Mouse (Mus musculus) embryonic facial prominence, embryonic 11.5 days (tissue): ENCODE measurements around the gene Ankmy1. TPM values are rescaled to one million over a fixed set of nuclear protein-coding genes. Genes with fewer than 3 reads are reported as not detected.

ENCODE experiments used
- ATAC-seq: fragments of 200-750 bp; cut with Nextera tagmentation; replicated peaks from 2 replicates; pipeline ENCODE4 v1.8.0; 2017; ENCODE audit warnings: low read depth; ENCODE audit not compliant: insufficient number of reproducible peaks, low FRiP score, low TSS enrichment
- DNase-seq: peaks from one replicate; pipeline ENCODE4 v3.0.0-alpha.2; 2015; ENCODE audit warnings: low spot score
- H3K27ac ChIP-seq: fragments of 300-500 bp; sonication (generic); replicated peaks from 2 replicates; pipeline ENCODE4 v1.5.1; 2014; ENCODE audit warnings: mild to moderate bottlenecking, low read depth, low read length, control low read depth
- H3K27me3 ChIP-seq: fragments of 300-500 bp; sonication (generic); 2 replicates; pipeline ENCODE4 v1.6.1; 2014; ENCODE audit warnings: mild to moderate bottlenecking, low read length, moderate library complexity, mixed read lengths; ENCODE audit not compliant: control insufficient read depth, insufficient read depth
- H3K36me3 ChIP-seq: fragments of 300-500 bp; sonication (generic); replicated peaks from 2 replicates; pipeline ENCODE4 v1.6.1; 2014; ENCODE audit warnings: low read depth, mild to moderate bottlenecking, low read length, moderate library complexity, mixed read lengths; ENCODE audit not compliant: control insufficient read depth, insufficient read depth
- H3K4me1 ChIP-seq: fragments of 300-500 bp; sonication (generic); 2 replicates; pipeline ENCODE4 v1.6.1; 2014; ENCODE audit warnings: low read length, mixed read lengths; ENCODE audit not compliant: control insufficient read depth, insufficient read depth
- H3K4me2 ChIP-seq: fragments of 300-500 bp; sonication (generic); 2 replicates; pipeline ENCODE4 v1.6.1; 2014; ENCODE audit warnings: low read depth, mild to moderate bottlenecking, control low read depth, low read length, moderate library complexity
- H3K4me3 ChIP-seq: fragments of 300-500 bp; sonication (generic); 2 replicates; pipeline ENCODE4 v1.5.1; 2014; ENCODE audit warnings: low read depth, low read length, control low read depth
- H3K9ac ChIP-seq: fragments of 300-500 bp; sonication (generic); replicated peaks from 2 replicates; pipeline ENCODE4 v1.6.1; 2014; ENCODE audit warnings: mild to moderate bottlenecking, control low read depth, low read length
- H3K9me3 ChIP-seq: fragments of 300-500 bp; sonication (generic); replicated peaks from 2 replicates; pipeline ENCODE4 v1.6.1; 2016; ENCODE audit warnings: mild to moderate bottlenecking, low read length, inconsistent platforms, mixed read lengths; ENCODE audit not compliant: control insufficient read depth
- WGBS: fragments of 180-500 bp; shearing (Covaris S2); extraction: QIAGEN DNeasy Blood & Tissue Kit; methylation state at CpG from one replicate; pipeline ENCODE4 v1.1.7; 2014; 5-methylcytosine and 5-hydroxymethylcytosine counted together
- polyA plus RNA-seq: library from polyadenylated mRNA; unstranded; fragments of >200 nt; fragmentation: Nextera tagmentation; extraction: Ambion mirVana; gene quantifications from 2 replicates; pipeline ENCODE4 v1.2.1, GENCODE M21; 2014

Gene Ankmy1
- polyA plus RNA-seq, result 0.67 and 0.93 TPM in 2 replicates

DNA sequence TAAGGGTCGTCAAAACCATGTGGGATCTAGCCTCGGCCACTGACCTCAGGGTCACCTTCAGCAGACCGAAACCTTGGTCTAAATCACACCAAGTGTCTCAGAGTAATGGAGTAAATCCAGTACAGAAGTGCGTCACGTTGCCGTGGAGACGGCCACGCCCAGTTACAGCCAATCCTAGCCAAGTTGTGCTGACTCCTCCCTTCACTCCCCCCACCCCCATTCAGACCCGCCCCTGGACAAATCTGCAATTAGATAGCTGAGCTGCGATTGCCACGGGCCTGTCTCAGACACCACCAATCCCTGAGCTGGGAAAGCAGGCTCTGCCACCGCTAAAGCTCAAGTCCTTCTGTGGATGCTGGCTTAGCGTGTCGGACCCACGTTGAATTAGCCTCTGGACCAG lies at the start of gene Ankmy1:
Gene Ankmy1, minus strand, starts transcription at position 121 of the 400 bp plus-strand sequence.
- 3% methylated on average over 15 of the region's 15 CpGs for WGBS
- Histone ChIP-seq H3K9me3 (no peaks in the 10 kb centered on the region), H3K4me1 (no peaks in the 10 kb centered on the region), H3K27me3 (no peaks in the 10 kb centered on the region; the same call in 1 of the 2 replicates), H3K9ac (no peak within 1 kb of the TSS), H3K4me3 (peak within 1 kb of the TSS; percentile 13; the same call in 1 of the 2 replicates), H3K36me3 (no peaks in the 10 kb centered on the region), H3K4me2 (peak within 1 kb of the TSS; percentile 43), H3K27ac (no peak within 1 kb of the TSS)
- ATAC-seq (peak; percentile 39), DNase-seq (peak; percentile 85)

DNA sequence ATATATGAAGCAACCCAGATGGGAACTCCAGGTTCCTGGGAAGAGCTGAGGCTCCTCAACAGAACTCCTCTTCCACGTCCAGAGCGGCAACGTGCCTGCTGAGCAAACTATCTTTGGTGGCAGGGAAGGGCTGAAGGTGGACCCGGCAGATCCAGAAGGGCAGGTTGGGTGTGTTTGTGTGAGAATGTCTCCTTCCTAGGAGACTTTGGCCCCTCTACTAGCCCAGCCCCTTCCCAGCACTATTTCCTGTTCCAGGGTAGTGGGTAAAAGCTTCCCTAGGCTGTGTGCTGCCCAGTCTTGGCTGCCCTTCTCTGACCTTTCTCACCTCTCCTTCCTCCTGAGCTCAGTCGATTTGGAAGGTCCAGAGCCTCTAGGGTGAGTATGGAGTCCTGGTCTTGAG lies 47.9 kb upstream of the Ankmy1 start, which contains the start of gene Gpr35:
Gene Gpr35, plus strand, starts transcription at position 259 of the 400 bp plus-strand sequence.
- Histone ChIP-seq H3K9me3 (no peaks in the 10 kb centered on the region), H3K27me3 (no peaks in the 10 kb centered on the region), H3K4me3 (no peak within 1 kb of the TSS), H3K9ac (no peak within 1 kb of the TSS), H3K4me1 (no peaks in the 10 kb centered on the region), H3K4me2 (no peak within 1 kb of the TSS), H3K36me3 (no peaks in the 10 kb centered on the region; the same call in 1 of the 2 replicates), H3K27ac (no peak within 1 kb of the TSS)
- DNase-seq, result no peak
- 68% methylated on average over 5 of the region's 5 CpGs for WGBS
- no peak for ATAC-seq

DNA sequence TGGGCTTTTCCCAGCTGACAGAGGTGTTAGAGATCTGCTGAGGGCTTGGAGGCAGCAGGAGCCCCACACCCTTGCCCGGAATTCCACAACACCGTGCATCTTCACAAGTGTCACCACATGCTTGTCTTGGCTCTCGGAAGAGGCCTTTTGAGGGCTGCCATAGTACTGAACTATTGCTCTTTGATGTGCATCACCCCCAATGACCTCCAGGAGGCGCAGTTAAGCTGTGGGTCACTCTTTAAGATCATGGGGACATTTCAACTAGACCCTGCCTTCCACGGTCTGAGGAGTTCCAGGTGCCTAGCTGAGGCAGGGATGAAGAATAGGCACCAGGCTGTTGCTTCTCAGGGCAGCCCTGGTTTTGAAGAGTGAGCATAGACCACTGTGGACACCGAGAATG lies 46.7 kb upstream of the Ankmy1 start:
- WGBS, result 62% methylated on average over 6 of the region's 6 CpGs
- ATAC-seq, result no peak
- DNase-seq, result peak; percentile 14
- Histone ChIP-seq H3K9me3 (no peaks in the 10 kb centered on the region), H3K4me1 (no peaks in the 10 kb centered on the region), H3K9ac (no peak overlapping the region), H3K27ac (no peak overlapping the region), H3K36me3 (peaks cover 6% of the 10 kb centered on the region; the same call in 1 of the 2 replicates), H3K4me2 (no peak overlapping the region), H3K4me3 (no peak overlapping the region), H3K27me3 (no peaks in the 10 kb centered on the region)

DNA sequence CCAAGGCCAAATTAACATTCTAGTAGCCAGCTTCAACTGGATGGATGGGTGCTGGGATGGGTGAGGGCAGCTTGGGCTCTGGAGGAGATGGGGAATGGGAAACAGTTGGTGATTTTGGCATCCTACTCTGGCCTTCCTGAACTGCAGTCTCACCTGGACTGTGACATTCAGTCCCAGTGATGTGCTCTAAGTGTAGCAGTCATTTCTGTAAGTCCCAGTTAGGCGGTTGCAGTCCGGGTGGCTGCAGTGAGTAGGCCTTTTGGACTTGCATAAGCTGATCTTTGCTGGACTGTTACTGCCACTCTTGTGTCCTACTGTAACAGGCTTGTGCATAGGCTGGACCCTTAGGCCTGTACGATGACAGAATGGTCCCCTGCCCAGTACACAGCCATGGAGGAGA lies 45.3 kb upstream of the Ankmy1 start:
- Histone ChIP-seq H3K4me3 (no peak overlapping the region), H3K4me1 (no peaks in the 10 kb centered on the region), H3K27me3 (no peaks in the 10 kb centered on the region), H3K36me3 (peaks cover 8% of the 10 kb centered on the region; the same call in 1 of the 2 replicates), H3K9me3 (no peaks in the 10 kb centered on the region), H3K4me2 (no peak overlapping the region), H3K9ac (no peak overlapping the region), H3K27ac (no peak overlapping the region)
- ATAC-seq, result no peak
- no peak for DNase-seq
- WGBS, result 94% methylated on average over 3 of the region's 3 CpGs

DNA sequence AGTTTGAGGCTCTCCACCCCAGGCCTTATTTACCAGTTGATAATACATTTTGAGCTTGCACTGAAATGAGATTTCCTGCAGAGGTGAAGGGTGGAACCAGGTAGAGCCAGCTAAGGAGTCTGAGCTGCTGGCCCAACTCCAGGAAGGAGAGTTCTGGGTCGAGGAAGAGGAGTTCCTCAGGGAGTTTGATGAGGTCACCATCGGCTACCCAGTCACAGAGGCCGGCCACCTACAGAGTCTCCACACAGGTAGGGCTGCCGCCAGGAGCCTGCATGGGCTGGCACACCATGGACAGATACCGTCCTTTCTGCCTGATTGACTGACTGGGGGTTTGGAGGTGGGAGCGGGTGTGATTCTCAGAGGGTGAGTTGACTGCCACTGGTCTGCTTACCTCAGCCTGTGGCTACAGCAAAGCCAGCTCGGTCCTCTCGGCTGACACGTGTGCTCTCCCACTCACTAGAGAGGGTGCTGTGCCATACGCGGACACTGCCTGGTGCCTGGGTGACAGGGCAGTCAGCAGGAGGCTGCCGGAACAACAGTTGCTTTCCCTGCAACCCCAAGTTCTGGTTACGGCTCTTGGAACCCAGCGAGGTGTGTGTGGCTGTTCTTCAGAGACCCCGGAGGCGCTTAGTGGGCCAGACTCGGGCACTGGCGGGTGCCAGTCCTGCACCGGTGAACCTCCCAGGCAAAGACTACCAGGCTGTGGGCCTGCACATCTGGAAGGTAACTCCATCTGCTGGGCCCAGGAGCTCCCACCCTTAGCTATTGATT lies 40.7 kb upstream of the Ankmy1 start:
- H3K4me3 ChIP-seq, result no peak overlapping the region
- DNase-seq (no peak), ATAC-seq (no peak)
- H3K27ac ChIP-seq, result no peak overlapping the region
- no peaks in the 10 kb centered on the region for H3K9me3 ChIP-seq
- H3K27me3 ChIP-seq, result no peaks in the 10 kb centered on the region
- 93% methylated on average over 19 of the region's 19 CpGs for WGBS
- no peak overlapping the region for H3K9ac ChIP-seq
- H3K36me3 ChIP-seq, result peaks cover 8% of the 10 kb centered on the region; the same call in 1 of the 2 replicates
- H3K4me2 ChIP-seq, result no peak overlapping the region
- H3K4me1 ChIP-seq, result no peaks in the 10 kb centered on the region

DNA sequence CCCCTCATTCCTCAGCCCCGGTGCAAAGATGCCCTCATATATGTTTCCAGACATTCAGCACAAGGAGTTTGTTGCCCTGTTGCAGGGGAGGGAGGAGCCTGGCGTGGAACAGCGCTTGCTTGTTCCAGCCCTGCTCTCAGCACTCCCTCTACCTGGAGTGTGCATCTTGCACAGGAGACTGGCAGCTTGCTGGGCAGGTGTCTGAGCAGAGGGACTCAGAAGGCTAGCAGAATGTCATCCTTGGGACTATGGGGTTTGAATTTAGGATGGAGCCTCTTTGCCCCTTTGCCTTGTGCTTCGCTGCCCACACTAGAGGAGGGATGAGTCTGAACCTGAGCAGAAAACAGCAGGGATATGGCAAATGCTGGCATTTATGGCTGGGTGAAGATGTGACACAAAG lies 37.0 kb upstream of the Ankmy1 start:
- H3K4me1 ChIP-seq, result no peaks in the 10 kb centered on the region
- H3K9me3 ChIP-seq, result no peaks in the 10 kb centered on the region
- ATAC-seq (no peak), DNase-seq (no peak)
- H3K36me3 ChIP-seq, result peaks cover 5% of the 10 kb centered on the region; the same call in 1 of the 2 replicates
- H3K27ac ChIP-seq, result no peak overlapping the region
- H3K9ac ChIP-seq, result no peak overlapping the region
- no peak overlapping the region for H3K4me3 ChIP-seq
- WGBS, result 91% methylated on average over 4 of the region's 4 CpGs
- no peaks in the 10 kb centered on the region for H3K27me3 ChIP-seq
- no peak overlapping the region for H3K4me2 ChIP-seq

DNA sequence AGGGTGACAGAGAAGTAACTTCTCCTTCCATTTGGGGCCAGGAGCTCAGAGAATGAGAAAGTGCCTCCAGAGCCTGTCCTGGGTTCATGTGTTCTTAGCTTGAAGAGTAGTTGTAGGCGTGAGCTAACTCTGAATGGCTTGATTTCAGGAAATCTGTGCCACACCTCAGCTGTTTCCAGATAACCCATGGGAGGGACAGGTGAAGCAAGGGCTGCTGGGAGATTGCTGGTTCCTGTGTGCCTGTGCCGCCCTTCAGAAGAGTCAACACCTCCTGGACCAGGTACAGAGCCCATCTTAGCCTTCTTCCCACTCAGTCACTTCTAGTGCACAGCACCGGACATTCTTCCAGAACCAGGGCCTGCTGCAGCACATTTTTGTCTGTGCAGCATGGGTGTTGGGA lies 35.1 kb upstream of the Ankmy1 start:
- Histone ChIP-seq H3K9ac (no peak overlapping the region), H3K4me3 (no peak overlapping the region), H3K4me2 (no peak overlapping the region), H3K9me3 (no peaks in the 10 kb centered on the region), H3K27me3 (no peaks in the 10 kb centered on the region), H3K36me3 (no peaks in the 10 kb centered on the region; the same call in 1 of the 2 replicates), H3K4me1 (no peaks in the 10 kb centered on the region), H3K27ac (no peak overlapping the region)
- 87% methylated on average over 3 of the region's 3 CpGs for WGBS
- no peak for ATAC-seq
- DNase-seq, result no peak

DNA sequence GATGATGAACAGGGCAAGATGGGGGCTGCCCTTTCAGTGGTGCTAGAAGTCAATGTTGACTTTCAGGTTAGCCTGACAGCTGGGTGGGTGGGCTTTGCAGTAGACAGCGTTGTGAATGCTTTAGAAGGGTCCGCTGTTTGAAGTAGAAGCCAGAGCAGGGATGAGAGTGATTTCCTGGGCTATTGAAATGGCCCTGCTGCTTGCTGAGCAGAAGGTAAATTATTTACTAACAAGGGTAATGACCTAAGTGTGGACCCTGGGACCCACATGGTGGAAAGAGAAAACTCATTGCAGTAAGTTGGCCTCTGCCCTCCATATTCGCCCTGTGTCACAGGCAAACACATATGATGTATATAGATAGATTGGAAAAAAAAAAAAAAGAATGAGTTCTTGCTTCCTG lies 33.8 kb upstream of the Ankmy1 start:
- WGBS, result 83% methylated on average over 3 of the region's 3 CpGs
- no peak overlapping the region for H3K27ac ChIP-seq
- no peaks in the 10 kb centered on the region for H3K27me3 ChIP-seq
- no peak for DNase-seq
- H3K9me3 ChIP-seq, result no peaks in the 10 kb centered on the region
- no peak overlapping the region for H3K9ac ChIP-seq
- H3K4me2 ChIP-seq, result peak overlapping the region; percentile 7
- H3K4me1 ChIP-seq, result no peaks in the 10 kb centered on the region
- no peak overlapping the region for H3K4me3 ChIP-seq
- no peak for ATAC-seq
- no peaks in the 10 kb centered on the region for H3K36me3 ChIP-seq
